Mouse (Mus musculus) hindbrain, postnatal 0 days (tissue): ENCODE results near the gene Nrgn. TPM values are rescaled to one million over a fixed set of nuclear protein-coding genes. Genes with fewer than 3 reads are reported as not detected.

Experiments used
- ATAC-seq: fragments of 200-750 bp; cut with Nextera tagmentation; 2 replicates; pipeline ENCODE4 v1.8.0; 2017; ENCODE audit warnings: mild to moderate bottlenecking, moderate TSS enrichment, moderate library complexity
- DNase-seq: peaks from one replicate; pipeline ENCODE4 v3.0.0-alpha.2; 2015; ENCODE audit warnings: low spot score
- H3K27ac ChIP-seq: fragments of 300-500 bp; sonication (generic); 2 replicates; pipeline ENCODE4 v1.5.1; 2014; ENCODE audit warnings: mild to moderate bottlenecking
- H3K27me3 ChIP-seq: fragments of 300-500 bp; sonication (generic); 2 replicates; pipeline ENCODE4 v1.6.1; 2014; ENCODE audit warnings: low read length, mixed read lengths; ENCODE audit not compliant: insufficient read depth
- H3K36me3 ChIP-seq: fragments of 300-500 bp; sonication (generic); 2 replicates; pipeline ENCODE4 v1.6.1; 2014; ENCODE audit warnings: low read length, mixed read lengths; ENCODE audit not compliant: insufficient read depth
- H3K4me1 ChIP-seq: fragments of 300-500 bp; sonication (generic); 2 replicates; pipeline ENCODE4 v1.6.1; 2014; ENCODE audit warnings: antibody characterized with exemption, low read length, mixed read lengths; ENCODE audit not compliant: insufficient read depth
- H3K4me2 ChIP-seq: fragments of 300-500 bp; sonication (generic); 2 replicates; pipeline ENCODE4 v1.6.1; 2014; ENCODE audit warnings: low read depth, mild to moderate bottlenecking, low read length, moderate library complexity, mixed read lengths
- H3K4me3 ChIP-seq: fragments of 300-500 bp; sonication (generic); 2 replicates; pipeline ENCODE4 v1.5.1; 2014; ENCODE audit warnings: low read length
- H3K9ac ChIP-seq: fragments of 300-500 bp; sonication (generic); replicated peaks from 2 replicates; pipeline ENCODE4 v1.6.1; 2014; ENCODE audit warnings: mild to moderate bottlenecking, low read length, moderate library complexity, mixed read lengths
- H3K9me3 ChIP-seq: fragments of 300-500 bp; sonication (generic); 2 replicates; pipeline ENCODE4 v1.6.1; 2016; ENCODE audit warnings: low read length, mixed read lengths
- CTCF ChIP-seq: IDR thresholded peaks from 2 replicates; pipeline ENCODE4 v1.5.1; 2016; ENCODE audit warnings: antibody characterized with exemption, control low read depth, low read depth
- WGBS: fragments of 180-500 bp; shearing (Covaris S2); extraction: QIAGEN DNeasy Blood & Tissue Kit; methylation state at CpG from one replicate; pipeline ENCODE4 v1.1.7; 2014; 5-methylcytosine and 5-hydroxymethylcytosine counted together
- polyA plus RNA-seq: library from polyadenylated mRNA; unstranded; fragments of >200 nt; fragmentation: Nextera tagmentation; extraction: Ambion mirVana; gene quantifications from 2 replicates; pipeline ENCODE4 v1.2.1, GENCODE M21; 2015
- total RNA-seq: library from RNA; depleted of rRNA; stranded (reverse); fragments of >200 nt; gene quantifications from 2 replicates; pipeline ENCODE4 v1.2.3, GENCODE M21; 2014

Gene Nrgn
- total and polyA plus RNA-seq, 2 experiments from 2014 or later, result 8.3 to 15.4 TPM

- Histone ChIP-seq H3K4me3 (no peak within 1 kb of the TSS), H3K9ac (no peak within 1 kb of the TSS), H3K27me3 (peaks cover 4% of the 10 kb centered on the region; the same call in 1 of the 2 replicates), H3K36me3 (no peaks in the 10 kb centered on the region), H3K4me1 (peaks cover 5% of the 10 kb centered on the region; the same call in 1 of the 2 replicates), H3K4me2 (no peak within 1 kb of the TSS), H3K9me3 (no peaks in the 10 kb centered on the region), H3K27ac (no peak within 1 kb of the TSS)
- no peak for TF ChIP-seq CTCF
- ATAC-seq (peak; percentile 44; the same call in 1 of the 2 replicates), DNase-seq (peak; percentile 48)
- WGBS, result 27% methylated on average over 7 of the region's 7 CpGs
Measured at GRCm38 (mm10) chr9:37554838-37555748, 2.4 kb upstream of the Nrgn start, which contains the start of gene Siae. Siae (plus strand) TSS chr9:37555698.

GRCm38 (mm10) chr9:37554279-37554678 is 1.6 kb upstream of the Nrgn start:
- Histone ChIP-seq H3K36me3 (no peaks in the 10 kb centered on the region), H3K9me3 (no peaks in the 10 kb centered on the region), H3K27ac (no peak overlapping the region), H3K4me2 (no peak overlapping the region), H3K4me1 (peaks cover 5% of the 10 kb centered on the region; the same call in 1 of the 2 replicates), H3K4me3 (no peak overlapping the region), H3K9ac (no peak overlapping the region), H3K27me3 (peaks cover 10% of the 10 kb centered on the region; the same call in 1 of the 2 replicates)
- 83% methylated on average over 1 of the region's 1 CpGs for WGBS
- no peak for TF ChIP-seq CTCF
- ATAC-seq, result no peak
- DNase-seq, result no peak

GRCm38 (mm10) chr9:37551751-37552531 is 763 bp downstream of the Nrgn start:
- DNase-seq (no peak), ATAC-seq (0 out of 2 replicates have a peak, but pooled peaks have one; percentile 7)
- H3K36me3 ChIP-seq, result no peaks in the 10 kb centered on the region
- 3% methylated on average over 23 of the region's 23 CpGs for WGBS
- peak overlapping the region; percentile 94 for H3K4me2 ChIP-seq
- peak overlapping the region; percentile 45 for H3K4me3 ChIP-seq
- peaks cover 5% of the 10 kb centered on the region; the same call in 1 of the 2 replicates for H3K4me1 ChIP-seq
- H3K27ac ChIP-seq, result no peak overlapping the region
- H3K9ac ChIP-seq, result peak overlapping the region; percentile 38; the same call in 1 of the 2 replicates
- no peaks in the 10 kb centered on the region for H3K9me3 ChIP-seq
- no peak for TF ChIP-seq CTCF
- H3K27me3 ChIP-seq, result peaks cover 19% of the 10 kb centered on the region

GRCm38 (mm10) chr9:37550435-37550834 is 2.3 kb downstream of the Nrgn start:
- Histone ChIP-seq H3K9me3 (no peaks in the 10 kb centered on the region), H3K4me3 (no peak overlapping the region), H3K9ac (no peak overlapping the region), H3K36me3 (no peaks in the 10 kb centered on the region), H3K27me3 (peaks cover 21% of the 10 kb centered on the region), H3K27ac (no peak overlapping the region), H3K4me2 (no peak overlapping the region), H3K4me1 (peaks cover 5% of the 10 kb centered on the region; the same call in 1 of the 2 replicates)
- 76% methylated on average over 1 of the region's 1 CpGs for WGBS
- DNase-seq, result no peak
- no peak for TF ChIP-seq CTCF
- ATAC-seq, result no peak

- DNase-seq, result no peak
- Histone ChIP-seq H3K36me3 (no peaks in the 10 kb centered on the region), H3K27me3 (peaks cover 27% of the 10 kb centered on the region), H3K4me1 (peaks cover 8% of the 10 kb centered on the region), H3K27ac (no peak overlapping the region), H3K9me3 (no peaks in the 10 kb centered on the region), H3K4me2 (no peak overlapping the region), H3K9ac (no peak overlapping the region), H3K4me3 (no peak overlapping the region)
- ATAC-seq, result no peak
- TF ChIP-seq CTCF, result 0 out of 2 replicates have a peak, but pooled peaks have one; percentile 26
- WGBS, result 65% methylated on average over 1 of the region's 1 CpGs
Measured at GRCm38 (mm10) chr9:37546889-37547288, 5.8 kb downstream of the Nrgn start.

- H3K27ac ChIP-seq, result no peak overlapping the region
Measured at GRCm38 (mm10) chr9:37545847-37546452, 6.8 kb downstream of the Nrgn start.

More at GRCm38 (mm10) chr9:37545847-37546452, 6.8 kb downstream of the Nrgn start:
- H3K36me3 ChIP-seq, result no peaks in the 10 kb centered on the region
- ATAC-seq (no peak), DNase-seq (no peak)
- WGBS, result 21% methylated on average over 27 of the region's 27 CpGs
- no peak overlapping the region for H3K4me3 ChIP-seq
- H3K9ac ChIP-seq, result no peak overlapping the region
- no peaks in the 10 kb centered on the region for H3K9me3 ChIP-seq
- H3K4me2 ChIP-seq, result peak overlapping the region; percentile 62; the same call in 1 of the 2 replicates
- TF ChIP-seq CTCF, result no peak
- peaks cover 23% of the 10 kb centered on the region for H3K27me3 ChIP-seq
- H3K4me1 ChIP-seq, result peaks cover 8% of the 10 kb centered on the region
